In genomic region chr2:95524590-95525266, GRCm38 (mm10) we compare ENCODE assay signal across 18 mouse cellular contexts.
"Had no signal": no experiment of that assay in that cellular context is flagged by ENCODE, and none has a peak within 500 bp of the region (broad histone marks: within the 10 kb centered on the region; RNA-seq: fewer than 3 reads in every experiment).

No protein-coding gene starts in this region.

- ATAC-seq: liver, embryonic 12.5 days had no signal

- H3K27me3 ChIP-seq: liver, embryonic 12.5 days; neural tube, embryonic 13.5 days; neural tube, embryonic 15.5 days; stomach, embryonic 15.5 days had no signal

- H3K4me2 ChIP-seq: liver, embryonic 12.5 days; lung, embryonic 14.5 days; neural tube, embryonic 13.5 days; neural tube, embryonic 15.5 days; stomach, embryonic 15.5 days had no signal

- H3K9me3 ChIP-seq: liver, embryonic 12.5 days; neural tube, embryonic 13.5 days; neural tube, embryonic 15.5 days; stomach, embryonic 15.5 days had no signal

- H3K4me3 ChIP-seq: liver, embryonic 12.5 days; myocyte; neural tube, embryonic 13.5 days; neural tube, embryonic 15.5 days; stomach, embryonic 15.5 days had no signal

- H3K27ac ChIP-seq: liver, embryonic 12.5 days; liver, embryonic 14.5 days; neural tube, embryonic 13.5 days; neural tube, embryonic 15.5 days; stomach, embryonic 15.5 days; stomach, postnatal 0 days had no signal

- H3K9ac ChIP-seq: liver, embryonic 12.5 days; liver, embryonic 14.5 days; lung, embryonic 14.5 days; neural tube, embryonic 13.5 days; neural tube, embryonic 15.5 days; stomach, embryonic 15.5 days had no signal

- H3K4me1 ChIP-seq: liver, embryonic 12.5 days; neural tube, embryonic 13.5 days; neural tube, embryonic 15.5 days; stomach, embryonic 15.5 days had no signal

- H3K36me3 ChIP-seq: liver, embryonic 12.5 days; neural tube, embryonic 13.5 days; neural tube, embryonic 15.5 days; stomach, embryonic 15.5 days had no signal

- DNase-seq: lung, adult 18-20 months; lung, embryonic 14.5 days; lung, postnatal 10 days; lung, postnatal 4 days; retina, postnatal 1 day; right cerebral cortex, adult 18-20 months; right cerebral cortex, postnatal 25 days; right cerebral cortex, postnatal 4 days; thymus, adult 2 months; thymus, postnatal 25 days; thymus, postnatal 4 days had no signal
